Comparison of ENCODE assay signal across 8 mouse cellular contexts in genomic region chr17:31377961-31378360, GRCm38 (mm10). TPM values are rescaled to one million over a fixed set of nuclear protein-coding genes. Genes with fewer than 3 reads are reported as not detected.
DNase-seq lines count a peak whose midpoint lies in the region; ATAC-seq and TF ChIP-seq lines count a peak whose summit lies in the region.

No protein-coding gene starts in this region.

- no peak overlapping the region for H3K4me3 ChIP-seq in ES-Bruce4 (ENCODE audit: low read depth, low read length)
- H3K4me3 ChIP-seq in embryonic fibroblast, embryonic 13.5 days (ENCODE audit: insufficient read depth, low read length): no peak overlapping the region
- H3K4me3 ChIP-seq in heart, postnatal 0 days (ENCODE audit: low read depth, low read length): no peak overlapping the region
- H3K4me3 ChIP-seq in lung, embryonic 15.5 days: no peak overlapping the region

- no peak for TF ChIP-seq POLR2A in ES-Bruce4 (IDR thresholded peaks at IDR 0.05; ENCODE audit: insufficient read depth, low read length)
- no peak for TF ChIP-seq POLR2A in embryonic fibroblast, embryonic 13.5 days (IDR thresholded peaks at IDR 0.05; ENCODE audit: low read depth, low read length)

- 0 out of 2 replicates have a peak overlapping the region, but pooled peaks have one; percentile 12 for H3K4me2 ChIP-seq in heart, postnatal 0 days (ENCODE audit: low read depth, low read length)
- H3K4me2 ChIP-seq in lung, embryonic 15.5 days: 0 out of 2 replicates have a peak overlapping the region, but pooled peaks have one; percentile 19

- WGBS in heart, postnatal 0 days: 13% methylated on average over 7 of the region's 7 CpGs
- 5% methylated on average over 7 of the region's 7 CpGs for WGBS in lung, embryonic 15.5 days

- no peaks in the 10 kb centered on the region for H3K36me3 ChIP-seq in ES-Bruce4 (ENCODE audit: control insufficient read depth, insufficient read depth, low read length, poor library complexity, severe bottlenecking)
- no peaks in the 10 kb centered on the region for H3K36me3 ChIP-seq in heart, postnatal 0 days (replicated peaks; ENCODE audit: control insufficient read depth, insufficient read depth, low read length)
- H3K36me3 ChIP-seq in lung, embryonic 15.5 days: no peaks in the 10 kb centered on the region

- no peak for TF ChIP-seq EP300 in ES-Bruce4 (IDR thresholded peaks at IDR 0.05; ENCODE audit: insufficient read depth, low read depth, low read length)
- TF ChIP-seq EP300 in heart, postnatal 0 days (IDR thresholded peaks at IDR 0.05; ENCODE audit: low read depth): no peak

- TF ChIP-seq CTCF in ES-Bruce4 (IDR thresholded peaks at IDR 0.05; ENCODE audit: low read depth, low read length): peak; percentile 72
- peak; percentile 44; the same call in 1 of the 2 replicates for TF ChIP-seq CTCF in embryonic fibroblast, embryonic 13.5 days (IDR thresholded peaks at IDR 0.05; ENCODE audit: borderline replicate concordance, insufficient read depth, low read length)
- TF ChIP-seq CTCF in heart, postnatal 0 days (IDR thresholded peaks at IDR 0.05; ENCODE audit: low read depth): peak; percentile 86

- no peak overlapping the region for H3K9ac ChIP-seq in ES-Bruce4 (ENCODE audit: low read depth, poor library complexity, severe bottlenecking)
- no peak overlapping the region for H3K9ac ChIP-seq in heart, postnatal 0 days (replicated peaks; ENCODE audit: low read depth, low read length)
- H3K9ac ChIP-seq in lung, embryonic 15.5 days: no peak overlapping the region

- H3K27ac ChIP-seq in ES-Bruce4 (ENCODE audit: insufficient read depth, low read length): no peak overlapping the region
- no peak overlapping the region for H3K27ac ChIP-seq in embryonic fibroblast, embryonic 13.5 days (ENCODE audit: insufficient read depth, low read length)
- H3K27ac ChIP-seq in heart, postnatal 0 days (ENCODE audit: low read depth): no peak overlapping the region
- H3K27ac ChIP-seq in lung, embryonic 15.5 days: no peak overlapping the region

- no peaks in the 10 kb centered on the region for H3K9me3 ChIP-seq in ES-Bruce4 (replicated peaks; ENCODE audit: control insufficient read depth, insufficient read depth, low read length, poor library complexity, severe bottlenecking)
- no peaks in the 10 kb centered on the region for H3K9me3 ChIP-seq in heart, postnatal 0 days (replicated peaks; ENCODE audit: control insufficient read depth, low read length)
- H3K9me3 ChIP-seq in lung, embryonic 15.5 days: no peaks in the 10 kb centered on the region

- no peaks in the 10 kb centered on the region for H3K4me1 ChIP-seq in ES-Bruce4 (ENCODE audit: control insufficient read depth, insufficient read depth, low read length)
- no peaks in the 10 kb centered on the region for H3K4me1 ChIP-seq in embryonic fibroblast, embryonic 13.5 days (ENCODE audit: control insufficient read depth, insufficient read depth, low read length)
- no peaks in the 10 kb centered on the region for H3K4me1 ChIP-seq in heart, postnatal 0 days (ENCODE audit: control insufficient read depth, insufficient read depth)
- H3K4me1 ChIP-seq in lung, embryonic 15.5 days: peaks cover 3% of the 10 kb centered on the region; the same call in 1 of the 2 replicates

- no peaks in the 10 kb centered on the region for H3K27me3 ChIP-seq in ES-Bruce4 (ENCODE audit: control insufficient read depth, insufficient read depth, low read length, poor library complexity, severe bottlenecking)
- peaks cover 5% of the 10 kb centered on the region; the same call in 1 of the 2 replicates for H3K27me3 ChIP-seq in heart, postnatal 0 days (ENCODE audit: control insufficient read depth, insufficient read depth, low read length)
- H3K27me3 ChIP-seq in lung, embryonic 15.5 days: no peaks in the 10 kb centered on the region

- peak; percentile 90 for DNase-seq in brain, adult 2 months (ENCODE audit: low read depth, low spot score)
- DNase-seq in heart, postnatal 0 days (ENCODE audit: low spot score): peak; percentile 55
- DNase-seq in kidney, postnatal 36 days: peak; percentile 67 to 83
- peak; percentile 47 for DNase-seq in ovary, postnatal 36 days (ENCODE audit: low spot score)
- peak; percentile 58 for DNase-seq in urinary bladder, postnatal 25 days (ENCODE audit: low spot score)

- ATAC-seq in heart, postnatal 0 days (ENCODE audit: insufficient read depth, low read depth): no peak
- ATAC-seq in lung, embryonic 15.5 days (ENCODE audit: borderline replicate concordance, extremely low read depth, low FRiP score, low TSS enrichment): peak; percentile 42; the same call in 1 of the 2 replicates

RNA-seq across cellular contexts. Expression of gene Pde9a, which starts 8.0 kb away (rescaled TPM):
- polyA plus RNA-seq in ES-Bruce4 (2011; ENCODE audit: insufficient read depth, insufficient read length, low read depth, missing spikeins): 11.0 and 12.1 TPM in 2 replicates
- 0.97 and 3.4 TPM in 2 replicates for polyA plus RNA-seq in embryonic fibroblast, embryonic 13.5 days (2011; ENCODE audit: insufficient read length, low read depth, missing spikeins)
- total RNA-seq in heart, postnatal 0 days (2014; rRNA removed; ENCODE audit: low replicate concordance): 2.6 and 19.5 TPM in 2 replicates
- 5.7 and 6.6 TPM in 2 replicates for polyA plus RNA-seq in heart, postnatal 0 days (2015; fragmentation: Nextera tagmentation; extraction: Ambion mirVana)
- polyA plus RNA-seq in lung, embryonic 15.5 days (2015; fragmentation: Nextera tagmentation; extraction: Ambion mirVana): 34.8 and 35.8 TPM in 2 replicates
